Mouse (Mus musculus): ENCODE measurements around the gene Col25a1.

GRCm38 (mm10) chr3:130617439-130617898 is 486.2 kb downstream of the Col25a1 start, which contains the start of gene Etnppl:
- TF ChIP-seq POLR2A (IDR thresholded peaks at IDR 0.05; ENCODE audit: borderline replicate concordance, insufficient read depth, low read length) (no peak), CTCF (IDR thresholded peaks at IDR 0.05; ENCODE audit: borderline replicate concordance, insufficient read depth, low read depth, low read length) (no peak)
